Mouse (Mus musculus): Measurements from ENCODE around the gene Chd9.

Gene Chd9

DNA sequence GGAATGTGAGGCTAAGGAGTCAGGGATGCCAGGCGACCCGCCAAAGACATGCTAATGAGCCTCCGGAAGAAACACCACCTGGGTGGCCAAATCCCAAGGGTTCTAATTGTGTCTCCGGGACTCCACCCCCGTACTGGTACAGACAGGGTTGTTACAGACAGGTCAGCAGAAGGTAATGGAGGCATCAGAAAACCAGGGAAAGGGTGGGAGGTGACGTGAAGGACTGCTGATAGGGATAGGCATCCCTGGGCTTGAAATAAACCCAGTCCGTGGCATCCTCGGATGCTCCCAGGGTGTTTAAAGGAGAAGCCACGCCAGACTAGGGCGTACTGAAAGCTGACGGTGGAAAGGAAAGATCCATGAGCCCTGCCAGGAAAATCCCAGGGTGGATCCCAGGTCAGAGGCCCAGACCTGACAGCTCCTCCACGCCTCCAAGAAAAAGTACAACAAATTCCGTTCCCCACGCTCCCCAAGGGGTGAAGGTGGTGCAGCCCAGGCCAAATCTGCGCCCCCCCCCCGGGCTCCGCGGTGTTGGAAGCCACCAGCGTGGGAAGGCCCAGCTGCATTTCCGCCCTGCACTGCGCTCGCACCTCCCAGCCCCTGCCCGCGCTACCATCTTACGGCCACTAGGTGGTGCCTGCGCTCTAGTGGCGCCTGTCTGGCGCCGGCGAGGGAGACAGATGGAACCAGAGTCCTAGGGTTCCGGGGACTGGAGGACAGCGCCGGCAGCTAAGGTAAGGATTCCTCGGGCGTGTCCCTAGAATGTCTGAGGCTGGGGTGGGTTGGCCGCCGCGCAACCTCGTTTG lies at the start of gene Chd9:
Chd9 (plus strand) TSS at position 172 of the 806 bp plus-strand sequence.
- peak; percentile 91 for DNase-seq (ENCODE audit: extremely low read depth, insufficient read length, low spot score)

- no peak for DNase-seq (ENCODE audit: extremely low read depth, insufficient read length, low spot score)
Observed at GRCm38 (mm10) chr8:90791616-90792015, 36.5 kb upstream of the Chd9 start.

DNA sequence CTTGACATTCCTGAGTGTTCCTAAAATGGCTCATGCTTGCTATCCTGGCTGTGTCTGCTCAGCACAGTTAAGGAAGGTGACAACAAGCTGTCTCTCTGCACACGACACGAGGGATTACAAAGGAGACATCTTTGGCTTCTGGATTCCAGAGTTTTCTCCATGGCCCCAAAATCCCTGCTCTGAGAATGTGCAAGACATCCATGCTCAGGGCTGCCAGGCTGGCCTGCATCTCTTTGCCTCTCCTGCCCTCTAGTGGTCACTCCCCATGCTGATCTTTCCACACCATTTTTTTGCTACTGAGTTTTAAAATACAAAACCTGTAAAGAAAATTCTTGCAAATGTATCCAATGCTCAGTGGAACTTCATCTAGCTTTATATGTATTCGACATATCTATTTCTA lies 34.4 kb upstream of the Chd9 start:
- peak; percentile 24 for DNase-seq (ENCODE audit: extremely low read depth, insufficient read length, low spot score)

GRCm38 (mm10) chr8:90794990-90795861 lies 32.9 kb upstream of the Chd9 start:
- peak; percentile 53 for DNase-seq (ENCODE audit: extremely low read depth, insufficient read length, low spot score)

GRCm38 (mm10) chr8:90799473-90799872 lies 28.7 kb upstream of the Chd9 start:
- no peak for DNase-seq (ENCODE audit: extremely low read depth, insufficient read length, low spot score)

DNA sequence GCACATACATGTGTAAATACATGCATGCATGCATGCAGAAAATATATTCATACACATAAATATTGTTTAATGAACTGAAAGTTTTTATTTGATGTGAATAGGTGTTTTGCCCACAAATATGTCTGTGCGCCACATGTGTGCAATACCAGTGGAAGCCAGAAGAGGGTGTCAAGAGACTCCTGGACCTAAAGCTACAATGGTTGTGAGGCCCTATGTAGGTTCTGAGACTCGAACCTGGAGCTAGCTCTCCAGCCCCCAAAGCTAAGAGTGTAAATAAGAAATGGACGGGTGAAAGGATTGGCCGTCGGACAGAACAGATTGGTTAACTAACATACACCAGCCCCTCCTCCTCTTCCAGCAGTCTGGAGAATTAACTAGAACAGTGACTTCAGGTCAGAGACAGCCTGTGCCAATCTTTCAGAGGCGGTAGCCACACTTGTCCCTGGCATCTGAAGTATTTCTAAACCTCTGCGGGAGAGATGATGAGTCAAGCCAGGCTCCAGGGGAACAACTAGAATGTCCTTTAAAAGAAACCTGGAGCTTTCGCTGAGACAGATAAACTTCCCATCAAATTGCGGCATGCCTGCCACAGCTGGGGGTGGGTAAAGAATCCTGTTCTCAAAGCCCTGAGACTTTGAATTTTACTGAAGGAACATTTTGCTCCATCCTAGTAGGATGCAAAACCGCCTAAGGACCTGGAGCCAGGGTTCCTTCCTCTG lies 14.4 kb upstream of the Chd9 start:
- peak; percentile 50 for DNase-seq (ENCODE audit: extremely low read depth, insufficient read length, low spot score)

GRCm38 (mm10) chr8:90816061-90816882 lies 11.9 kb upstream of the Chd9 start:
- no peak for DNase-seq (ENCODE audit: extremely low read depth, insufficient read length, low spot score)

DNA sequence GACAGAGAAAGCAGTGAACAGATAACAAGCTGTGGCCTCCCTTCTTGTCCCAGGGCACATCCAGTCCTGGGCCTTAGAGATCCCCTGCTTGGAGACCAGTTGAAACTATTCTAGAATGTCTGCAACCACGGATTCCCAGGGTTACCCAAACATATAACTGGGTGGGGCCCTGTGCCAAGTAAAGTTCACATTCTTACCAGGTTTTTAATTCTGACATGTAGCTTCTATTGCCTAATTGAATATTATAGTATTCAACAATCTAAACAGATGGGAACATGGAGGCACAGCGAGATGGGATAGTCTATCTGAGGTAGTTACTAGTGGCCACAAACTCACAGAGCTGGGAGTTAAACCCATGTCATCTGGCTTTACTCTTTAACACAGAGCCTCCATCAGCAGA lies 10.9 kb upstream of the Chd9 start, which contains the start of gene Gm19935:
Gm19935 (minus strand) TSS at position 101 of the 400 bp plus-strand sequence.
- no peak for DNase-seq (ENCODE audit: extremely low read depth, insufficient read length, low spot score)

GRCm38 (mm10) chr8:90819561-90820320 lies 8.4 kb upstream of the Chd9 start:
- DNase-seq (ENCODE audit: extremely low read depth, insufficient read length, low spot score) = no peak

DNA sequence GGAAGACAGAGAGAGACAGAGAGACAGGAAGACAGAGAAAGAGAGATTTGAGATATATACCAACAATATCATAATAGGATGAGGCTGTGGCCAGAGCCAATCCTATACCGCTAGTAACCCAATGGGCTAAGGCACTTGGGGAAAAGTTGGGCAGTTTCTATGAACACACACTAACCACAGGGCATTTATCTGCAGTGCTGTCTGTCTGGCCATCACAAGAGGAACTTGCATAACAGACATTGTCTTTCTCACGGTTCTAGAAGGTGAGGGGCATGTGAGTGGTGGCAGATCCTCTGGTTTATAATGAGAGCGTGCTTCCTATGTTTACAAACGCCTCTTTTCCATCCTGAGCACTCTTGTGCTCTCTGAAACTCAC lies 7.8 kb upstream of the Chd9 start:
- no peak for DNase-seq (ENCODE audit: extremely low read depth, insufficient read length, low spot score)

- no peak for DNase-seq (ENCODE audit: extremely low read depth, insufficient read length, low spot score)
Observed at GRCm38 (mm10) chr8:90822443-90822842, 5.7 kb upstream of the Chd9 start.

- DNase-seq (ENCODE audit: extremely low read depth, insufficient read length, low spot score) = no peak
Observed at GRCm38 (mm10) chr8:90825459-90825871, 2.7 kb upstream of the Chd9 start.

DNA sequence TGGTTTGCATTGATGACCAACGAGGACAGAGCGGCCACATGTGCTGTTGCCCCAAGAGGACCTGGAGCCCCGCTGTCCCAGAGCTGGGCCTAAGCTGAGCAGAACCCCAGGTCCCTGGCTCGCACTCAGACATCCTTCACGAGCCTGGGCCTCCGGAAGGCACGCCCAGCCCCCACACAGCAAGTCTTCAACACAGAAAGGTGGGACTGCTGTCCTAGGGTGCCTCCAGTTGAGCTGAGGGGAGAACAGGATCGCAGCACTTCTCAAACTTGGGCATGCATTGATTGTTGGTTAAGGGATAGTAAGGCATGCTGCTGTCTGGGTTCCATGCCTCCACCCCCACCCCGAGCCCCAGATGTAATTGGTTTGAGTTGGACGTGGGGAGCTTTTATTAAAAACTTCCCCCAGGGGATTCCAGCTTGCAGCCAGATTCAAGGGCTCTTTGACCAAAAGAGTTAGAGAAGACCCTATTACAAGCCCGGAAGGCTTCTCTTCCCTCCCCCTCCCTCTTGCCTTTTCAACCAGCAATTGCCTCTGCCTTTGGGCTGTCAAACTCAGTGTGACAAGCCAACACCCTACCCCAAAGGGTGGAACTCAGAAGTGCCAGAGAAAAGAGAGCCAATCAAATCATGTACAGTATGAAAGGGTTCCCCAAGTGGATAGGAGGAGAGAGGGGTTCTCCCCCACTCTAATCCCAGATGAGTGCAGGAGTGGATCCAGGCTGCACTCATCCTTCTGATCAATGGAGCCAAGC lies 1.0 kb downstream of the Chd9 start:
- no peak for DNase-seq (ENCODE audit: extremely low read depth, insufficient read length, low spot score)

DNA sequence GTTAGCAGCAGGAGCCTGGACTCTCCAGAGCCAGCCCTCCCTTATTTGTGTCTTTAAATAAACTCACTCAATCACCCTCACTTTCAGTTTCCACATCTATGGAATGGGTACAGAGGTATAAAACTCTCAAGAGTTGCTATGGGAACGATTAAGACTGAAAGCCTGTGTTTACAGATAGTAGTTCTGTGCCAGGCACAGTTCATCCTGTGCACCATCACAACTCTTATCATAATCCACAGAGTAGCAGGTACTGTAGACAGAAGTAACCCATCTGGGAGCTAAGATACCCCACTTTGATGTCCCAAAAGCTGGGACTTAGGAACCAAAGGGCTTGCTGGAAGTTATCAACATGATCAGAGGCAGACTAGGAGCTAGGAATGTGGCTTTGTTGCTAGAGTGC lies 1.7 kb downstream of the Chd9 start:
- no peak for DNase-seq (ENCODE audit: extremely low read depth, insufficient read length, low spot score)

- DNase-seq (ENCODE audit: extremely low read depth, insufficient read length, low spot score) = no peak
Observed at GRCm38 (mm10) chr8:90830980-90831379, 2.8 kb downstream of the Chd9 start.

DNA sequence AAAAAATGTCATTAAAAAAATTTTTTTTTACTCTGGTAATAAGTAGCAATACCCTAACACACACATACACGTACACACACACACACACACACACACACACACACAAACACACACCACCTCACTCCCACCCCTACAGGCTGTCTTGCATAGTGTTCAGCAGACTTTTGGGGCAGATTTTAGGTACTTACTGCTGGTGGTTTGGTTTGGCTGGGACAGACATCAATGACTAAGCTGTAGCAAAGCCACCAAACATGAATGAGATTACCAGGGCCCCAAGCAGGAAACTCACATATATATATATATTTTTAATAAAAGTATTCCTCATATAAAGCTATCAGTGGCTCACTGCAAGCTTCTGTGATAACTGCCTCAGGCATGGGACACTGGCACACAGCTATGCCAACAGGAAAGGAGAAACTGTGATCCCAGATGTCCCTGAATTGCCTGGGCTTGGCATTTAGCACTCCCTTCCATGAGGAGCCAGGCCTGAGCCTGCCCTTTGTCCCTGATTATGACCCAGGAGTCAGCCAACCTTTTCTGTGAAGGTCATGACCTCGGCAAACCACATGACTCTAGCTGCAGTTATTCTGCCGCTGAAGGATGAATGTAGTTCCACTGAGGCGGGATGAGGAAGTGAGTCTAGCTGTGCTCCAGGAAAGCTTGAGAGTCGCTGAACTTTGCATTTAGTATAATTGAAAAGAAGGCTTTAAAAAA lies 4.6 kb downstream of the Chd9 start:
- peak; percentile 41 for DNase-seq (ENCODE audit: extremely low read depth, insufficient read length, low spot score)

- no peak for DNase-seq (ENCODE audit: extremely low read depth, insufficient read length, low spot score)
Observed at GRCm38 (mm10) chr8:90833628-90834320, 5.6 kb downstream of the Chd9 start.

DNA sequence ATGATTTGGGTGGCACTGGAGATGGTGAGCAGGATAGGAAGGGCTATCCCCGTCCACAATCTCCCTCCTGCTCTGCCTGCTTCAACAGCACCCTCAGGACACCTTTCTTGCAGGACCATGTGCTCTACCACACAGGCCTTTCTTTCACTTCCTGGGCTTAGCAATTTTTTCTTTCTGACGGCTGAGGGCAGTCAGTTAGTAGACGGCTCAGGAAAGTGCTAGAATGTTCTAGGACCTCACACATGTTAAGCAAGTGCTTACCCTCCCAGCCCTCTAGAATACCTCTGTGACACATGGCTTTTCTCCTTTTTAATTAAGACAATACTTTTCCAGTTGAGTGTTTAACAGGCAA lies 6.1 kb downstream of the Chd9 start:
- DNase-seq (ENCODE audit: extremely low read depth, insufficient read length, low spot score) = no peak

Measured in 3134 (cell line).